32 mouse cellular contexts compared by ENCODE assay signal in the genomic region with DNA sequence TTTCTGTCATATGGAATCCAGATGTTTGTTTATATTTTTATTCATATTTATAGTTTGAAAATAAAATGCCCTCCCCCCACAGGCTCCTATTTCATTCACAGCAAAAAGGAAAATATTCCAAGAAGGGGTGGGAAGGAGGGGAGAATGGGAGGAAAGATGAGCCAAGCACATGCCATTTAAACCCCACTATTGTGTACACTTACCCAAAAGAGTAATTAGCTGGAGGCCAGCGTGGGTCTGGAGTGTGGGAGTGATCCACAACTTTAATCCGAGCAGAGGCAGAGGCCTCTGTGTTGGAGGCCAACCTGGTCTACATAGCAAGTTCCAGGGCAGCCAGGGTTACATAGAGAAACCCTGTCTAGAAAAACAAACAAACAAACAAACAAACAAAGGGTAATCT.
"Had no signal": no experiment of that assay in that cellular context is flagged by ENCODE, and none has a peak within 500 bp of the region (broad histone marks: within the 10 kb centered on the region; RNA-seq: fewer than 3 reads in every experiment).

No protein-coding gene starts in this region.

- DNase-seq: heart, postnatal 10 days; heart, postnatal 14 days; heart, postnatal 36 days; heart, postnatal 4 days; kidney, adult 11 months; kidney, adult 18-20 months; kidney, adult 8-10 months; kidney, adult 9 months; kidney, postnatal 10 days; kidney, postnatal 14 days; kidney, postnatal 25 days; kidney, postnatal 36 days; kidney, postnatal 4 days; layer of hippocampus, adult 9-11 months; layer of hippocampus, postnatal 36 days had no signal

- ATAC-seq: hindbrain, embryonic 16.5 days; hindbrain, postnatal 0 days; inflammation-experienced regulatory T-cells, adult 6 months; intestine, embryonic 15.5 days; intestine, embryonic 16.5 days; intestine, postnatal 0 days had no signal

- H3K27me3 ChIP-seq: heart, embryonic 13.5 days; heart, embryonic 15.5 days; hindbrain, embryonic 12.5 days; hindbrain, embryonic 13.5 days; hindbrain, embryonic 15.5 days; intestine, embryonic 15.5 days; kidney, embryonic 15.5 days had no signal

- H3K27ac ChIP-seq: heart, embryonic 13.5 days; heart, embryonic 15.5 days; hindbrain, embryonic 10.5 days; hindbrain, embryonic 12.5 days; hindbrain, embryonic 13.5 days; hindbrain, embryonic 14.5 days; hindbrain, embryonic 15.5 days; hindbrain, postnatal 0 days; intestine, embryonic 15.5 days; kidney, embryonic 15.5 days; kidney, postnatal 0 days; layer of hippocampus, adult 2 months; left cerebral cortex, adult 2 months had no signal

- H3K4me3 ChIP-seq: heart, embryonic 13.5 days; heart, embryonic 15.5 days; hindbrain, embryonic 10.5 days; hindbrain, embryonic 12.5 days; hindbrain, embryonic 13.5 days; hindbrain, embryonic 15.5 days; intestine, embryonic 15.5 days; kidney, embryonic 15.5 days; layer of hippocampus, adult 2 months; left cerebral cortex, adult 2 months had no signal

- H3K9ac ChIP-seq: heart, embryonic 13.5 days; heart, embryonic 15.5 days; hindbrain, embryonic 12.5 days; hindbrain, embryonic 13.5 days; hindbrain, embryonic 14.5 days; hindbrain, embryonic 15.5 days; intestine, embryonic 15.5 days; kidney, embryonic 15.5 days had no signal

- H3K36me3 ChIP-seq: heart, embryonic 13.5 days; heart, embryonic 15.5 days; hindbrain, embryonic 10.5 days; hindbrain, embryonic 12.5 days; hindbrain, embryonic 13.5 days; hindbrain, embryonic 15.5 days; intestine, embryonic 15.5 days; kidney, embryonic 15.5 days had no signal

- H3K9me3 ChIP-seq: heart, embryonic 13.5 days; heart, embryonic 15.5 days; hindbrain, embryonic 10.5 days; hindbrain, embryonic 12.5 days; hindbrain, embryonic 13.5 days; hindbrain, embryonic 15.5 days; intestine, embryonic 15.5 days; kidney, embryonic 15.5 days had no signal

- H3K4me2 ChIP-seq: heart, embryonic 13.5 days; heart, embryonic 15.5 days; hindbrain, embryonic 12.5 days; hindbrain, embryonic 13.5 days; hindbrain, embryonic 14.5 days; hindbrain, embryonic 15.5 days; intestine, embryonic 15.5 days; kidney, embryonic 15.5 days had no signal

- H3K4me1 ChIP-seq: heart, embryonic 13.5 days; heart, embryonic 15.5 days; hindbrain, embryonic 10.5 days; hindbrain, embryonic 12.5 days; hindbrain, embryonic 13.5 days; hindbrain, embryonic 15.5 days; intestine, embryonic 15.5 days; kidney, embryonic 15.5 days had no signal
